ENCODE assay signal across 16 mouse cellular contexts in genomic region chr2:15221910-15222309, GRCm38 (mm10).
DNase-seq lines count a peak whose midpoint lies in the region; ATAC-seq and TF ChIP-seq lines count a peak whose summit lies in the region.
"Had no signal": no experiment of that assay in that cellular context is flagged by ENCODE, and none has a peak within 500 bp of the region (broad histone marks: within the 10 kb centered on the region; RNA-seq: fewer than 3 reads in every experiment).

No protein-coding gene starts in this region.

- H3K27me3 ChIP-seq in hindbrain, embryonic 14.5 days (ENCODE audit: control insufficient read depth, insufficient read depth, low read length) = no peaks in the 10 kb centered on the region
- H3K27me3 ChIP-seq in hindbrain, embryonic 10.5 days (ENCODE audit: insufficient read depth, poor library complexity, severe bottlenecking) = no peaks in the 10 kb centered on the region
- H3K27me3 ChIP-seq in lung, postnatal 0 days (replicated peaks; ENCODE audit: insufficient read depth, low read length) = no peaks in the 10 kb centered on the region
- no peaks in the 10 kb centered on the region; a peak in 1 of 4 replicates for H3K27me3 ChIP-seq in MEL (ENCODE audit: control insufficient read depth in 1 of 2, insufficient read depth in 2 of 2, low read length in 2 of 2)
- H3K27me3 ChIP-seq: forebrain, embryonic 13.5 days; heart, embryonic 12.5 days had no signal

- H3K36me3 ChIP-seq in hindbrain, embryonic 14.5 days (replicated peaks; ENCODE audit: control insufficient read depth, insufficient read depth) = no peaks in the 10 kb centered on the region
- no peaks in the 10 kb centered on the region for H3K36me3 ChIP-seq in hindbrain, embryonic 10.5 days
- H3K36me3 ChIP-seq in lung, postnatal 0 days (ENCODE audit: insufficient read depth, low read length) = no peaks in the 10 kb centered on the region
- H3K36me3 ChIP-seq in MEL (ENCODE audit: control insufficient read depth in 1 of 2, insufficient read depth in 2 of 2, low read length in 2 of 2) = no peaks in the 10 kb centered on the region
- H3K36me3 ChIP-seq: heart, embryonic 12.5 days; limb, embryonic 10.5 days had no signal

- H3K27ac ChIP-seq in hindbrain, embryonic 14.5 days = no peak overlapping the region
- H3K27ac ChIP-seq in hindbrain, embryonic 10.5 days = no peak overlapping the region
- no peak overlapping the region for H3K27ac ChIP-seq in lung, postnatal 0 days (ENCODE audit: low read length)
- no peak overlapping the region for H3K27ac ChIP-seq in MEL (ENCODE audit: control insufficient read depth, low read depth, low read length)
- H3K27ac ChIP-seq: forebrain, embryonic 13.5 days; limb, embryonic 10.5 days had no signal

- no peaks in the 10 kb centered on the region for H3K9me3 ChIP-seq in hindbrain, embryonic 14.5 days (ENCODE audit: control insufficient read depth, low read length)
- no peaks in the 10 kb centered on the region for H3K9me3 ChIP-seq in hindbrain, embryonic 10.5 days
- H3K9me3 ChIP-seq in lung, postnatal 0 days (ENCODE audit: low read length) = no peaks in the 10 kb centered on the region
- H3K9me3 ChIP-seq in MEL (replicated peaks; ENCODE audit: insufficient read depth, low read length) = no peaks in the 10 kb centered on the region
- H3K9me3 ChIP-seq: forebrain, embryonic 13.5 days; heart, embryonic 12.5 days; limb, embryonic 10.5 days had no signal

- no peak for ATAC-seq in hindbrain, embryonic 14.5 days (ENCODE audit: low FRiP score)
- no peak for ATAC-seq in lung, postnatal 0 days
- ATAC-seq: forebrain, embryonic 13.5 days had no signal

- TF ChIP-seq CTCF in lung, postnatal 0 days (IDR thresholded peaks at IDR 0.05) = peak; percentile 44
- peak in 1 of 3 experiments; percentile 18; a peak in 1 of 6 replicates for TF ChIP-seq CTCF in MEL (IDR thresholded peaks at IDR 0.05 in 2 of 3, conservative IDR thresholded peaks at IDR 0.05 in 1 of 3; ENCODE audit: control insufficient read depth in 1 of 3, insufficient read depth in 1 of 3, low read depth in 2 of 3, low read length in 3 of 3, poor library complexity in 1 of 3, severe bottlenecking in 1 of 3)
- peak; percentile 36; the same call in 1 of the 2 replicates for TF ChIP-seq CTCF in brain, embryonic 14.5 days (IDR thresholded peaks at IDR 0.05; ENCODE audit: borderline replicate concordance, extremely low read depth, insufficient read depth, insufficient read length)

- H3K79me2 ChIP-seq in MEL (ENCODE audit: control insufficient read depth, insufficient read depth, low read length, poor library complexity) = no peaks in the 10 kb centered on the region

- H3K4me1 ChIP-seq in hindbrain, embryonic 14.5 days (replicated peaks; ENCODE audit: control insufficient read depth, insufficient read depth, low read length) = no peaks in the 10 kb centered on the region
- H3K4me1 ChIP-seq in hindbrain, embryonic 10.5 days (replicated peaks) = no peaks in the 10 kb centered on the region
- no peaks in the 10 kb centered on the region for H3K4me1 ChIP-seq in lung, postnatal 0 days (ENCODE audit: insufficient read depth, low read depth, low read length)
- H3K4me1 ChIP-seq in MEL (ENCODE audit: control insufficient read depth in 1 of 2, insufficient read depth in 2 of 2, low read length in 2 of 2) = no peaks in the 10 kb centered on the region
- H3K4me1 ChIP-seq: forebrain, embryonic 13.5 days; heart, embryonic 12.5 days; limb, embryonic 10.5 days had no signal

- 50% methylated on average over 4 of the region's 4 CpGs for WGBS in hindbrain, embryonic 14.5 days
- WGBS in hindbrain, embryonic 10.5 days = 57% methylated on average over 4 of the region's 4 CpGs
- 42% methylated on average over 4 of the region's 4 CpGs for WGBS in lung, postnatal 0 days

- no peak for TF ChIP-seq POLR2A in MEL (IDR thresholded peaks at IDR 0.05; ENCODE audit: control insufficient read depth in 1 of 2, insufficient read depth in 1 of 2, low read depth in 1 of 2, low read length in 2 of 2, poor library complexity in 1 of 2)
- TF ChIP-seq POLR2A in brain, embryonic 14.5 days (IDR thresholded peaks at IDR 0.05; ENCODE audit: borderline replicate concordance, extremely low read depth, insufficient read depth, insufficient read length, poor library complexity, severe bottlenecking) = no peak

- H3K9ac ChIP-seq in hindbrain, embryonic 14.5 days = no peak overlapping the region
- H3K9ac ChIP-seq in lung, postnatal 0 days (replicated peaks; ENCODE audit: low read depth) = no peak overlapping the region
- H3K9ac ChIP-seq in MEL (ENCODE audit: control insufficient read depth, low read depth, low read length, poor library complexity, severe bottlenecking) = no peak overlapping the region
- H3K9ac ChIP-seq: forebrain, embryonic 13.5 days; heart, embryonic 12.5 days had no signal

- TF ChIP-seq RAD21 in MEL (IDR thresholded peaks at IDR 0.05; ENCODE audit: low read depth, low read length) = peak; percentile 31

- H3K4me2 ChIP-seq in hindbrain, embryonic 14.5 days (replicated peaks) = no peak overlapping the region
- no peak overlapping the region for H3K4me2 ChIP-seq in lung, postnatal 0 days (replicated peaks; ENCODE audit: low read depth, low read length)
- H3K4me2 ChIP-seq: forebrain, embryonic 13.5 days; heart, embryonic 12.5 days; liver, embryonic 11.5 days had no signal

- H3K4me3 ChIP-seq in hindbrain, embryonic 14.5 days (replicated peaks; ENCODE audit: low read length) = no peak overlapping the region
- H3K4me3 ChIP-seq in hindbrain, embryonic 10.5 days = no peak overlapping the region
- H3K4me3 ChIP-seq in lung, postnatal 0 days (ENCODE audit: low read depth, low read length) = no peak overlapping the region
- H3K4me3 ChIP-seq in MEL (ENCODE audit: control insufficient read depth in 1 of 2, insufficient read depth in 1 of 2, low read depth in 2 of 2, low read length in 2 of 2) = no peak overlapping the region
- H3K4me3 ChIP-seq: forebrain, embryonic 13.5 days; heart, embryonic 12.5 days; limb, embryonic 10.5 days had no signal

- no peak for TF ChIP-seq EP300 in lung, postnatal 0 days (IDR thresholded peaks at IDR 0.05)
- no peak for TF ChIP-seq EP300 in MEL (IDR thresholded peaks at IDR 0.05; ENCODE audit: low read depth in 1 of 2, low read length in 2 of 2)

- DNase-seq in hindbrain, embryonic 14.5 days (ENCODE audit: low spot score) = peak; percentile 40
- DNase-seq in hindbrain, embryonic 10.5 days (ENCODE audit: low spot score) = no peak
- peak; percentile 5 for DNase-seq in lung, postnatal 0 days (ENCODE audit: low spot score)
- no peak for DNase-seq in lung, postnatal 25 days (ENCODE audit: low spot score)
- no peak for DNase-seq in MEL (ENCODE audit: low read depth, low spot score)
- peak; percentile 39 for DNase-seq in brain, embryonic 14.5 days (ENCODE audit: low read depth)
- no peak for DNase-seq in frontal cortex, postnatal 14 days (ENCODE audit: low spot score in 2 of 2)
- DNase-seq: cerebellum, postnatal 25 days; kidney, adult 8-10 months; kidney, postnatal 4 days; lung, adult 2 months; thymus, adult 18-20 months had no signal

TF ChIP-seq in MEL, 35 proteins besides CTCF, POLR2A, EP300 and RAD21:
- TF ChIP-seq ELF1 (IDR thresholded peaks at IDR 0.05; ENCODE audit: low read depth, low read length) (no peak), MEF2A (IDR thresholded peaks at IDR 0.05; ENCODE audit: extremely low read depth, insufficient replicate concordance, low read depth, low read length, poor library complexity, severe bottlenecking) (no peak), SMC3 (IDR thresholded peaks at IDR 0.05; ENCODE audit: low read depth, low read length) (peak; percentile 46)

Comparison
In these comparisons a context has a peak if more than half of its experiments do, and no peak if none do; other contexts are left out.
1. DNase-seq: peak in hindbrain, embryonic 14.5 days (single experiment), lung, postnatal 0 days (single experiment) and brain, embryonic 14.5 days (single experiment); none in hindbrain, embryonic 10.5 days (single experiment), lung, postnatal 25 days (single experiment), MEL (single experiment) and frontal cortex, postnatal 14 days (0 of 2).